Mouse (Mus musculus) adrenal gland, adult 2 months (tissue): ENCODE data around the gene Foxp1. TPM values are rescaled to one million over a fixed set of nuclear protein-coding genes. Genes with fewer than 3 reads are reported as not detected.

Experiments
- DNase-seq: peaks from one replicate; pipeline ENCODE4 v3.0.0; 2021
- polyA plus RNA-seq: library from polyadenylated mRNA; depleted of rRNA; stranded (reverse); fragments of >200 nt; gene quantifications from 2 replicates; pipeline ENCODE4 v1.2.3, GENCODE M21; 2012
- total RNA-seq, 2 experiments: library from RNA; stranded (reverse); gene quantifications; 2 replicates each; pipeline ENCODE4 v1.2.3; 2021

The Foxp1 gene
- total and polyA plus RNA-seq, 3 experiments, result 38.7 to 44.1 (median 41.4) TPM

- DNase-seq, result no peak
Observed at GRCm38 (mm10) chr6:99206437-99206870, 316.1 kb downstream of the Foxp1 start.

- DNase-seq, result no peak
Observed at GRCm38 (mm10) chr6:99205587-99206436, 316.7 kb downstream of the Foxp1 start.

- no peak for DNase-seq
Observed at GRCm38 (mm10) chr6:99204780-99205586, 317.5 kb downstream of the Foxp1 start.

- DNase-seq, result no peak
Observed at GRCm38 (mm10) chr6:99204052-99204779, 318.3 kb downstream of the Foxp1 start.

GRCm38 (mm10) chr6:99203231-99203630 lies 319.3 kb downstream of the Foxp1 start:
- DNase-seq, result no peak

GRCm38 (mm10) chr6:99202781-99203180 lies 319.7 kb downstream of the Foxp1 start:
- DNase-seq, result no peak

- DNase-seq, result no peak
Observed at GRCm38 (mm10) chr6:99201271-99201705, 321.2 kb downstream of the Foxp1 start.

GRCm38 (mm10) chr6:99200656-99201055 lies 321.9 kb downstream of the Foxp1 start:
- DNase-seq, result no peak

GRCm38 (mm10) chr6:99199277-99199676 lies 323.2 kb downstream of the Foxp1 start:
- DNase-seq, result peak; percentile 17

- peak; percentile 33 for DNase-seq
Observed at GRCm38 (mm10) chr6:99193697-99194096, 328.8 kb downstream of the Foxp1 start.

- no peak for DNase-seq
Observed at GRCm38 (mm10) chr6:99191636-99192137, 330.8 kb downstream of the Foxp1 start.

GRCm38 (mm10) chr6:99191041-99191635 lies 331.4 kb downstream of the Foxp1 start:
- no peak for DNase-seq

GRCm38 (mm10) chr6:99189967-99190366 lies 332.6 kb downstream of the Foxp1 start:
- DNase-seq, result no peak

GRCm38 (mm10) chr6:99188366-99189216 lies 333.9 kb downstream of the Foxp1 start:
- DNase-seq, result no peak

- no peak for DNase-seq
Observed at GRCm38 (mm10) chr6:99187914-99188313, 334.6 kb downstream of the Foxp1 start.

- DNase-seq, result no peak
Observed at GRCm38 (mm10) chr6:99187415-99187814, 335.1 kb downstream of the Foxp1 start.

GRCm38 (mm10) chr6:99186569-99186968 lies 336.0 kb downstream of the Foxp1 start:
- DNase-seq, result no peak

- DNase-seq, result no peak
Observed at GRCm38 (mm10) chr6:99185797-99186196, 336.7 kb downstream of the Foxp1 start.

- no peak for DNase-seq
Observed at GRCm38 (mm10) chr6:99184051-99184450, 338.5 kb downstream of the Foxp1 start.

- DNase-seq, result no peak
Observed at GRCm38 (mm10) chr6:99182777-99183176, 339.7 kb downstream of the Foxp1 start.

GRCm38 (mm10) chr6:99176216-99176615 lies 346.3 kb downstream of the Foxp1 start:
- no peak for DNase-seq
